Mouse (Mus musculus): ENCODE results near the gene Aff1.

The Aff1 gene

GRCm38 (mm10) chr5:103726281-103726938 is 34.2 kb downstream of the Aff1 start:
- no peak for DNase-seq (ENCODE audit: low spot score in 2 of 2)

- DNase-seq (ENCODE audit: low spot score in 2 of 2), result no peak
Observed at GRCm38 (mm10) chr5:103727777-103728395, 35.7 kb downstream of the Aff1 start.

GRCm38 (mm10) chr5:103729225-103729624 is 37.1 kb downstream of the Aff1 start:
- no peak for DNase-seq (ENCODE audit: low spot score in 2 of 2)

GRCm38 (mm10) chr5:103730142-103730541 is 38.0 kb downstream of the Aff1 start:
- no peak for DNase-seq (ENCODE audit: low spot score in 2 of 2)

- DNase-seq (ENCODE audit: low spot score in 2 of 2), result no peak
Observed at GRCm38 (mm10) chr5:103730727-103731126, 38.6 kb downstream of the Aff1 start.

- DNase-seq (ENCODE audit: low spot score in 2 of 2), result no peak
Observed at GRCm38 (mm10) chr5:103732581-103732980, 40.4 kb downstream of the Aff1 start.

- no peak for DNase-seq (ENCODE audit: low spot score in 2 of 2)
Observed at GRCm38 (mm10) chr5:103735411-103736112, 43.4 kb downstream of the Aff1 start.

GRCm38 (mm10) chr5:103736553-103737207 is 44.5 kb downstream of the Aff1 start:
- no peak for DNase-seq (ENCODE audit: low spot score in 2 of 2)

GRCm38 (mm10) chr5:103737208-103738066 is 45.3 kb downstream of the Aff1 start:
- no peak for DNase-seq (ENCODE audit: low spot score in 2 of 2)

GRCm38 (mm10) chr5:103738509-103738908 is 46.3 kb downstream of the Aff1 start:
- no peak for DNase-seq (ENCODE audit: low spot score in 2 of 2)

- no peak for DNase-seq (ENCODE audit: low spot score in 2 of 2)
Observed at GRCm38 (mm10) chr5:103739163-103739562, 47.0 kb downstream of the Aff1 start.

GRCm38 (mm10) chr5:103740093-103740902 is 48.1 kb downstream of the Aff1 start:
- DNase-seq (ENCODE audit: low spot score in 2 of 2), result no peak

GRCm38 (mm10) chr5:103740903-103741246 is 48.7 kb downstream of the Aff1 start:
- DNase-seq (ENCODE audit: low spot score in 2 of 2), result no peak

GRCm38 (mm10) chr5:103741443-103741842 is 49.3 kb downstream of the Aff1 start:
- DNase-seq (ENCODE audit: low spot score in 2 of 2), result no peak

GRCm38 (mm10) chr5:103741992-103742391 is 49.8 kb downstream of the Aff1 start:
- DNase-seq (ENCODE audit: low spot score in 2 of 2), result no peak

- DNase-seq (ENCODE audit: low spot score in 2 of 2), result no peak
Observed at GRCm38 (mm10) chr5:103744531-103744930, 52.4 kb downstream of the Aff1 start.

GRCm38 (mm10) chr5:103745635-103746034 is 53.5 kb downstream of the Aff1 start:
- no peak for DNase-seq (ENCODE audit: low spot score in 2 of 2)

- no peak for DNase-seq (ENCODE audit: low spot score in 2 of 2)
Observed at GRCm38 (mm10) chr5:103746561-103747085, 54.4 kb downstream of the Aff1 start.

GRCm38 (mm10) chr5:103747098-103747497 is 54.9 kb downstream of the Aff1 start:
- no peak for DNase-seq (ENCODE audit: low spot score in 2 of 2)

GRCm38 (mm10) chr5:103748343-103748742 is 56.2 kb downstream of the Aff1 start:
- no peak for DNase-seq (ENCODE audit: low spot score in 2 of 2)
